Mouse (Mus musculus) hindbrain, embryonic 10.5 days (tissue): ENCODE measurements at regions not wholly inside any gene's neighbourhood (a gene's known extent, or its start where the extent isn't known, plus 50 kb on each side); places are given as distances from the start of the nearest gene placed in this dataset.
A peak's percentile ranks its signal among the peaks of the same experiment; 100 is the strongest.

ENCODE experiments used
- DNase-seq: peaks from one replicate; pipeline ENCODE4 v3.0.0-alpha.2; 2017; ENCODE audit warnings: low spot score
- H3K27ac ChIP-seq: fragments of 300-500 bp; sonication (generic); 2 replicates; pipeline ENCODE4 v1.5.1; 2016; ENCODE audit warnings: mild to moderate bottlenecking, moderate library complexity
- H3K27me3 ChIP-seq: fragments of 300-500 bp; sonication (generic); 2 replicates; pipeline ENCODE4 v1.6.1; 2016; ENCODE audit warnings: mild to moderate bottlenecking; ENCODE audit not compliant: poor library complexity, insufficient read depth, severe bottlenecking
- H3K36me3 ChIP-seq: fragments of 300-500 bp; sonication (generic); 2 replicates; pipeline ENCODE4 v1.6.1; 2016; ENCODE audit warnings: mild to moderate bottlenecking, moderate library complexity
- H3K4me1 ChIP-seq: fragments of 300-500 bp; sonication (generic); replicated peaks from 2 replicates; pipeline ENCODE4 v1.6.1; 2016; ENCODE audit warnings: mild to moderate bottlenecking
- H3K4me3 ChIP-seq: fragments of 300-500 bp; sonication (generic); 2 replicates; pipeline ENCODE4 v1.5.1; 2016; ENCODE audit warnings: mild to moderate bottlenecking, moderate library complexity
- H3K9me3 ChIP-seq: fragments of 300-500 bp; sonication (generic); 2 replicates; pipeline ENCODE4 v1.6.1; 2016; ENCODE audit warnings: mild to moderate bottlenecking, moderate library complexity
- WGBS: fragments of 180-500 bp; shearing (Covaris S2); methylation state at CpG from one replicate; pipeline ENCODE4 v1.1.7; 2016; 5-methylcytosine and 5-hydroxymethylcytosine counted together

GRCm38 (mm10) chr10:39270406-39270805, 98.2 kb upstream of the Fyn start:
- 90% methylated on average over 3 of the region's 3 CpGs for WGBS
- Histone ChIP-seq H3K27me3 (no peaks in the 10 kb centered on the region), H3K9me3 (no peaks in the 10 kb centered on the region), H3K27ac (no peak overlapping the region), H3K4me3 (no peak overlapping the region), H3K36me3 (no peaks in the 10 kb centered on the region), H3K4me1 (peaks cover 20% of the 10 kb centered on the region)
- DNase-seq = no peak

- Histone ChIP-seq H3K9me3 (no peaks in the 10 kb centered on the region), H3K4me3 (no peak overlapping the region), H3K27me3 (no peaks in the 10 kb centered on the region), H3K36me3 (no peaks in the 10 kb centered on the region), H3K27ac (no peak overlapping the region; the same call in 1 of the 2 replicates), H3K4me1 (peaks cover 19% of the 10 kb centered on the region)
- DNase-seq = no peak
- 92% methylated on average over 6 of the region's 6 CpGs for WGBS
Measured at GRCm38 (mm10) chr10:39267236-39267635, 101.4 kb upstream of the Fyn start.

GRCm38 (mm10) chr10:39266482-39266881, 102.2 kb upstream of the Fyn start:
- Histone ChIP-seq H3K36me3 (no peaks in the 10 kb centered on the region), H3K4me1 (peaks cover 26% of the 10 kb centered on the region), H3K27ac (peak overlapping the region; percentile 67), H3K4me3 (no peak overlapping the region), H3K27me3 (no peaks in the 10 kb centered on the region), H3K9me3 (no peaks in the 10 kb centered on the region)
- 53% methylated on average over 5 of the region's 5 CpGs for WGBS
- no peak for DNase-seq

GRCm38 (mm10) chr10:39262466-39262865, 98.9 kb upstream of the Ccn6 start:
- no peak overlapping the region for H3K4me3 ChIP-seq
- no peak for DNase-seq
- H3K36me3 ChIP-seq = no peaks in the 10 kb centered on the region
- H3K27ac ChIP-seq = 0 out of 2 replicates have a peak overlapping the region, but pooled peaks have one; percentile 41
- H3K4me1 ChIP-seq = peaks cover 44% of the 10 kb centered on the region
- no peaks in the 10 kb centered on the region for H3K27me3 ChIP-seq
- no peaks in the 10 kb centered on the region for H3K9me3 ChIP-seq
- WGBS = 48% methylated on average over 7 of the region's 7 CpGs

GRCm38 (mm10) chr10:39261174-39262145, 97.9 kb upstream of the Ccn6 start:
- DNase-seq = no peak
- no peaks in the 10 kb centered on the region for H3K36me3 ChIP-seq
- no peaks in the 10 kb centered on the region for H3K27me3 ChIP-seq
- H3K4me1 ChIP-seq = peaks cover 38% of the 10 kb centered on the region
- peak overlapping the region; percentile 23; the same call in 1 of the 2 replicates for H3K27ac ChIP-seq
- 80% methylated on average over 8 of the region's 8 CpGs for WGBS
- no peaks in the 10 kb centered on the region for H3K9me3 ChIP-seq
- no peak overlapping the region for H3K4me3 ChIP-seq

GRCm38 (mm10) chr10:39260061-39260460, 96.5 kb upstream of the Ccn6 start:
- H3K36me3 ChIP-seq = no peaks in the 10 kb centered on the region
- 77% methylated on average over 6 of the region's 6 CpGs for WGBS
- H3K27me3 ChIP-seq = no peaks in the 10 kb centered on the region
- no peak overlapping the region for H3K4me3 ChIP-seq
- no peak overlapping the region for H3K27ac ChIP-seq
- DNase-seq = no peak
- H3K4me1 ChIP-seq = peaks cover 35% of the 10 kb centered on the region
- no peaks in the 10 kb centered on the region for H3K9me3 ChIP-seq

GRCm38 (mm10) chr10:39257371-39258154, 94.0 kb upstream of the Ccn6 start:
- Histone ChIP-seq H3K27ac (no peak overlapping the region), H3K36me3 (no peaks in the 10 kb centered on the region), H3K4me3 (no peak overlapping the region), H3K4me1 (peaks cover 28% of the 10 kb centered on the region), H3K9me3 (no peaks in the 10 kb centered on the region), H3K27me3 (no peaks in the 10 kb centered on the region)
- DNase-seq = no peak
- 75% methylated on average over 2 of the region's 2 CpGs for WGBS

- no peak overlapping the region for H3K4me3 ChIP-seq
- no peaks in the 10 kb centered on the region for H3K27me3 ChIP-seq
- peaks cover 1% of the 10 kb centered on the region; the same call in 1 of the 2 replicates for H3K4me1 ChIP-seq
- WGBS = 78% methylated on average over 2 of the region's 2 CpGs
- no peak for DNase-seq
- H3K27ac ChIP-seq = no peak overlapping the region
- H3K9me3 ChIP-seq = no peaks in the 10 kb centered on the region
- H3K36me3 ChIP-seq = no peaks in the 10 kb centered on the region
Measured at GRCm38 (mm10) chr10:39254561-39254960, 91.0 kb upstream of the Ccn6 start.

GRCm38 (mm10) chr10:39250039-39250438, 86.4 kb upstream of the Ccn6 start:
- no peak overlapping the region for H3K27ac ChIP-seq
- WGBS = 87% methylated on average over 3 of the region's 3 CpGs
- no peaks in the 10 kb centered on the region for H3K36me3 ChIP-seq
- no peaks in the 10 kb centered on the region for H3K27me3 ChIP-seq
- H3K4me3 ChIP-seq = no peak overlapping the region
- DNase-seq = no peak
- no peaks in the 10 kb centered on the region for H3K9me3 ChIP-seq
- H3K4me1 ChIP-seq = peaks cover 8% of the 10 kb centered on the region

- 85% methylated on average over 4 of the region's 4 CpGs for WGBS
- no peak for DNase-seq
- H3K36me3 ChIP-seq = no peaks in the 10 kb centered on the region
Measured at GRCm38 (mm10) chr10:39248486-39248885, 84.9 kb upstream of the Ccn6 start.

GRCm38 (mm10) chr10:39246984-39247383, 83.4 kb upstream of the Ccn6 start:
- Histone ChIP-seq H3K36me3 (no peaks in the 10 kb centered on the region), H3K4me3 (no peak overlapping the region), H3K27ac (no peak overlapping the region), H3K27me3 (no peaks in the 10 kb centered on the region), H3K4me1 (peaks cover 8% of the 10 kb centered on the region), H3K9me3 (no peaks in the 10 kb centered on the region)
- WGBS = 36% methylated on average over 3 of the region's 3 CpGs
- DNase-seq = no peak

More at GRCm38 (mm10) chr10:39248486-39248885, 84.9 kb upstream of the Ccn6 start:
- no peak overlapping the region for H3K4me3 ChIP-seq
- no peaks in the 10 kb centered on the region for H3K27me3 ChIP-seq
- peaks cover 8% of the 10 kb centered on the region for H3K4me1 ChIP-seq
- no peak overlapping the region for H3K27ac ChIP-seq
- no peaks in the 10 kb centered on the region for H3K9me3 ChIP-seq

GRCm38 (mm10) chr10:39245141-39245540, 81.5 kb upstream of the Ccn6 start:
- Histone ChIP-seq H3K9me3 (no peaks in the 10 kb centered on the region), H3K4me1 (peaks cover 11% of the 10 kb centered on the region), H3K36me3 (no peaks in the 10 kb centered on the region), H3K27ac (no peak overlapping the region), H3K27me3 (peaks cover 3% of the 10 kb centered on the region; the same call in 1 of the 2 replicates), H3K4me3 (no peak overlapping the region)
- WGBS = 74% methylated on average over 4 of the region's 4 CpGs
- DNase-seq = no peak

- Histone ChIP-seq H3K27ac (no peak overlapping the region), H3K4me1 (peaks cover 22% of the 10 kb centered on the region), H3K9me3 (no peaks in the 10 kb centered on the region), H3K4me3 (no peak overlapping the region), H3K27me3 (peaks cover 3% of the 10 kb centered on the region; the same call in 1 of the 2 replicates), H3K36me3 (no peaks in the 10 kb centered on the region)
- 90% methylated on average over 6 of the region's 6 CpGs for WGBS
- no peak for DNase-seq
Measured at GRCm38 (mm10) chr10:39244061-39244460, 80.5 kb upstream of the Ccn6 start.
